Mouse (Mus musculus): Measurements from ENCODE around the gene 9130230L23Rik. TPM values are rescaled to one million over a fixed set of nuclear protein-coding genes. Genes with fewer than 3 reads are reported as not detected.

The 9130230L23Rik gene
- polyA plus RNA-seq, 1 experiment from 2014 or later = not detected

- Histone ChIP-seq H3K4me3 (no peak overlapping the region), H3K27ac (no peak overlapping the region), H3K27me3 (ENCODE audit: poor library complexity, severe bottlenecking) (no peaks in the 10 kb centered on the region), H3K4me1 (0 out of 2 replicates have a peak, but pooled peaks cover 4% of the 10 kb centered on the region), H3K9me3 (no peaks in the 10 kb centered on the region), H3K36me3 (replicated peaks) (no peaks in the 10 kb centered on the region)
- DNase-seq (ENCODE audit: extremely low spot score, low spot score) = no peak
- 80% methylated on average over 11 of the region's 11 CpGs for WGBS
These were observed 66.9 kb downstream of the 9130230L23Rik start for GRCm38 (mm10) chr5:65937011-65937726.

- 88% methylated on average over 5 of the region's 5 CpGs for WGBS
- H3K4me3 ChIP-seq = no peak within 1 kb of the TSS
- no peak within 1 kb of the TSS for H3K27ac ChIP-seq
- H3K9me3 ChIP-seq = no peaks in the 10 kb centered on the region
- no peak for DNase-seq (ENCODE audit: extremely low spot score, low spot score)
- H3K4me1 ChIP-seq = 0 out of 2 replicates have a peak, but pooled peaks cover 4% of the 10 kb centered on the region
- no peaks in the 10 kb centered on the region for H3K27me3 ChIP-seq (ENCODE audit: poor library complexity, severe bottlenecking)
- no peaks in the 10 kb centered on the region for H3K36me3 ChIP-seq (replicated peaks)
These were observed 69.3 kb downstream of the 9130230L23Rik start, which contains the start of gene Chrna9 for GRCm38 (mm10) chr5:65934783-65935182. TSS of gene Chrna9 (plus strand) at chr5:65934921.

- Histone ChIP-seq H3K4me3 (no peak overlapping the region), H3K36me3 (replicated peaks) (no peaks in the 10 kb centered on the region), H3K4me1 (0 out of 2 replicates have a peak, but pooled peaks cover 4% of the 10 kb centered on the region), H3K27ac (no peak overlapping the region), H3K27me3 (ENCODE audit: poor library complexity, severe bottlenecking) (no peaks in the 10 kb centered on the region), H3K9me3 (no peaks in the 10 kb centered on the region)
- 90% methylated on average over 2 of the region's 2 CpGs for WGBS
- DNase-seq (ENCODE audit: extremely low spot score, low spot score) = no peak
These were observed 70.3 kb downstream of the 9130230L23Rik start for GRCm38 (mm10) chr5:65933764-65934163.

GRCm38 (mm10) chr5:65933258-65933657 lies 70.8 kb downstream of the 9130230L23Rik start:
- DNase-seq (ENCODE audit: extremely low spot score, low spot score) = no peak
- no peak overlapping the region for H3K4me3 ChIP-seq
- 86% methylated on average over 4 of the region's 4 CpGs for WGBS

GRCm38 (mm10) chr5:65930171-65930570 lies 73.9 kb downstream of the 9130230L23Rik start:
- H3K9me3 ChIP-seq = no peaks in the 10 kb centered on the region
- no peak overlapping the region for H3K27ac ChIP-seq
- DNase-seq (ENCODE audit: extremely low spot score, low spot score) = no peak
- H3K36me3 ChIP-seq (replicated peaks) = no peaks in the 10 kb centered on the region
- H3K4me3 ChIP-seq = no peak overlapping the region
- 75% methylated on average over 4 of the region's 4 CpGs for WGBS
- H3K27me3 ChIP-seq (ENCODE audit: poor library complexity, severe bottlenecking) = no peaks in the 10 kb centered on the region
- H3K4me1 ChIP-seq = no peaks in the 10 kb centered on the region

More at GRCm38 (mm10) chr5:65933258-65933657, 70.8 kb downstream of the 9130230L23Rik start:
- no peaks in the 10 kb centered on the region for H3K9me3 ChIP-seq
- no peaks in the 10 kb centered on the region for H3K27me3 ChIP-seq (ENCODE audit: poor library complexity, severe bottlenecking)
- H3K4me1 ChIP-seq = 0 out of 2 replicates have a peak, but pooled peaks cover 4% of the 10 kb centered on the region
- no peak overlapping the region for H3K27ac ChIP-seq
- H3K36me3 ChIP-seq (replicated peaks) = no peaks in the 10 kb centered on the region

Small RNAs within 50 kb of the gene (microRNA-seq; reads per million reads assigned to microRNA genes)
- gene Gm25952 = not detected

Other genes starting within 250 kb of the 9130230L23Rik start
- 34.7 and 36.4 TPM in 2 replicates for gene N4bp2, start 240.8 kb downstream of the 9130230L23Rik start, polyA plus RNA-seq (2016; fragmentation: Nextera tagmentation; extraction: Ambion mirVana)
- 0.12 and 0.26 TPM in 2 replicates for gene Rhoh, start 143.1 kb downstream of the 9130230L23Rik start, polyA plus RNA-seq (2016; fragmentation: Nextera tagmentation; extraction: Ambion mirVana)
- 0.14 TPM in 1 of 2 replicates, not detected in the other for gene Chrna9, start 69.4 kb downstream of the 9130230L23Rik start, polyA plus RNA-seq (2016; fragmentation: Nextera tagmentation; extraction: Ambion mirVana)
- gene Rbm47, start 168.8 kb upstream of the 9130230L23Rik start, polyA plus RNA-seq (2016; fragmentation: Nextera tagmentation; extraction: Ambion mirVana) = 3.1 and 3.4 TPM in 2 replicates